23 mouse cellular contexts compared by ENCODE assay signal in genomic region chr10:81354738-81355477, GRCm38 (mm10). TPM values are rescaled to one million over a fixed set of nuclear protein-coding genes. Genes with fewer than 3 reads are reported as not detected.
DNase-seq lines count a peak whose midpoint lies in the region; ATAC-seq and TF ChIP-seq lines count a peak whose summit lies in the region.
"Had no signal": no experiment of that assay in that cellular context is flagged by ENCODE, and none has a peak within 500 bp of the region (broad histone marks: within the 10 kb centered on the region; RNA-seq: fewer than 3 reads in every experiment).

No protein-coding gene starts in this region.

- TF ChIP-seq EP300 in ES-Bruce4 (IDR thresholded peaks at IDR 0.05; ENCODE audit: insufficient read depth, low read depth, low read length): peak; percentile 60; the same call in 1 of the 2 replicates
- TF ChIP-seq EP300 in stomach, postnatal 0 days (optimal IDR thresholded peaks at IDR 0.05): no peak

- H3K9ac ChIP-seq in intestine, embryonic 15.5 days: peak overlapping the region; percentile 13; the same call in 1 of the 2 replicates
- no peak overlapping the region for H3K9ac ChIP-seq in intestine, postnatal 0 days (ENCODE audit: low read depth, low read length)
- 0 out of 2 replicates have a peak overlapping the region, but pooled peaks have one; percentile 51 for H3K9ac ChIP-seq in ES-Bruce4 (ENCODE audit: low read depth, poor library complexity, severe bottlenecking)
- H3K9ac ChIP-seq in liver, embryonic 12.5 days: no peak overlapping the region
- no peak overlapping the region for H3K9ac ChIP-seq in stomach, postnatal 0 days (ENCODE audit: low read length)
- H3K9ac ChIP-seq: embryonic facial prominence, embryonic 12.5 days; neural tube, embryonic 13.5 days had no signal

- H3K27me3 ChIP-seq in cerebellum, adult 2 months (ENCODE audit: control insufficient read depth, insufficient read depth, low read length): no peaks in the 10 kb centered on the region
- no peaks in the 10 kb centered on the region for H3K27me3 ChIP-seq in intestine, embryonic 15.5 days (replicated peaks)
- no peaks in the 10 kb centered on the region for H3K27me3 ChIP-seq in intestine, postnatal 0 days (replicated peaks; ENCODE audit: control insufficient read depth, insufficient read depth, low read length)
- no peaks in the 10 kb centered on the region for H3K27me3 ChIP-seq in ES-Bruce4 (ENCODE audit: control insufficient read depth, insufficient read depth, low read length, poor library complexity, severe bottlenecking)
- no peaks in the 10 kb centered on the region for H3K27me3 ChIP-seq in liver, embryonic 12.5 days (replicated peaks)
- no peaks in the 10 kb centered on the region for H3K27me3 ChIP-seq in stomach, postnatal 0 days (ENCODE audit: control insufficient read depth, insufficient read depth, low read length)
- H3K27me3 ChIP-seq: embryonic facial prominence, embryonic 12.5 days had no signal

- DNase-seq in cerebellum, adult 9-10 months: peak; percentile 38
- DNase-seq in cerebellum, adult 2 months: no peak
- no peak for DNase-seq in left cerebral cortex, adult 8-10 months (ENCODE audit: low spot score in 2 of 2)
- no peak for DNase-seq in stomach, postnatal 0 days (ENCODE audit: low spot score)
- DNase-seq: adrenal gland, postnatal 10 days; cerebellum, postnatal 14 days; gastrocnemius, postnatal 36 days; heart, postnatal 10 days; kidney, adult 9 months; right cerebral cortex, postnatal 4 days; thymus, adult 2 months had no signal

- 75% methylated on average over 9 of the region's 9 CpGs for WGBS in cerebellum, adult 2 months
- WGBS in intestine, embryonic 15.5 days: 74% methylated on average over 9 of the region's 9 CpGs
- 69% methylated on average over 9 of the region's 9 CpGs for WGBS in intestine, postnatal 0 days
- 63% methylated on average over 9 of the region's 9 CpGs for WGBS in liver, embryonic 12.5 days (ENCODE audit: insufficient replicate concordance)
- WGBS in stomach, postnatal 0 days: 69% methylated on average over 9 of the region's 9 CpGs

- no peaks in the 10 kb centered on the region for H3K9me3 ChIP-seq in intestine, embryonic 15.5 days
- no peaks in the 10 kb centered on the region for H3K9me3 ChIP-seq in intestine, postnatal 0 days (ENCODE audit: control insufficient read depth)
- H3K9me3 ChIP-seq in ES-Bruce4 (replicated peaks; ENCODE audit: control insufficient read depth, insufficient read depth, low read length, poor library complexity, severe bottlenecking): no peaks in the 10 kb centered on the region
- no peaks in the 10 kb centered on the region for H3K9me3 ChIP-seq in liver, embryonic 12.5 days (replicated peaks)
- no peaks in the 10 kb centered on the region for H3K9me3 ChIP-seq in stomach, postnatal 0 days (ENCODE audit: control insufficient read depth, low read length)
- H3K9me3 ChIP-seq: embryonic facial prominence, embryonic 12.5 days; forebrain, embryonic 10.5 days; G1E; limb, embryonic 12.5 days; neural tube, embryonic 13.5 days had no signal

- TF ChIP-seq POLR2A in cerebellum, adult 2 months (IDR thresholded peaks at IDR 0.05; ENCODE audit: borderline replicate concordance, insufficient read depth, low read length): no peak
- no peak for TF ChIP-seq POLR2A in ES-Bruce4 (IDR thresholded peaks at IDR 0.05; ENCODE audit: insufficient read depth, low read length)

- TF ChIP-seq CTCF in cerebellum, adult 2 months (IDR thresholded peaks at IDR 0.05; ENCODE audit: borderline replicate concordance, insufficient read depth, low read depth, low read length): no peak
- TF ChIP-seq CTCF in intestine, postnatal 0 days (IDR thresholded peaks at IDR 0.05; ENCODE audit: low read depth): no peak
- no peak for TF ChIP-seq CTCF in ES-Bruce4 (IDR thresholded peaks at IDR 0.05; ENCODE audit: low read depth, low read length)
- TF ChIP-seq CTCF in stomach, postnatal 0 days (IDR thresholded peaks at IDR 0.05; ENCODE audit: low read depth): no peak

- H3K4me2 ChIP-seq in intestine, embryonic 15.5 days (replicated peaks): no peak overlapping the region
- no peak overlapping the region for H3K4me2 ChIP-seq in intestine, postnatal 0 days (replicated peaks; ENCODE audit: low read depth)
- H3K4me2 ChIP-seq in liver, embryonic 12.5 days: no peak overlapping the region
- H3K4me2 ChIP-seq in stomach, postnatal 0 days (replicated peaks; ENCODE audit: low read depth): no peak overlapping the region
- H3K4me2 ChIP-seq: embryonic facial prominence, embryonic 12.5 days; limb, embryonic 12.5 days; neural tube, embryonic 13.5 days had no signal

- H3K4me3 ChIP-seq in cerebellum, adult 2 months (replicated peaks; ENCODE audit: insufficient read depth, low read depth, low read length): no peak overlapping the region
- no peak overlapping the region for H3K4me3 ChIP-seq in intestine, embryonic 15.5 days (replicated peaks)
- H3K4me3 ChIP-seq in intestine, postnatal 0 days (ENCODE audit: low read depth, low read length): no peak overlapping the region
- no peak overlapping the region for H3K4me3 ChIP-seq in ES-Bruce4 (ENCODE audit: low read depth, low read length)
- H3K4me3 ChIP-seq in liver, embryonic 12.5 days: no peak overlapping the region
- H3K4me3 ChIP-seq in stomach, postnatal 0 days (ENCODE audit: low read depth, low read length): no peak overlapping the region
- H3K4me3 ChIP-seq: embryonic facial prominence, embryonic 12.5 days; forebrain, embryonic 10.5 days; limb, embryonic 12.5 days; neural tube, embryonic 13.5 days had no signal

- H3K36me3 ChIP-seq in intestine, embryonic 15.5 days: no peaks in the 10 kb centered on the region
- no peaks in the 10 kb centered on the region for H3K36me3 ChIP-seq in intestine, postnatal 0 days (ENCODE audit: control insufficient read depth, insufficient read depth)
- no peaks in the 10 kb centered on the region for H3K36me3 ChIP-seq in ES-Bruce4 (ENCODE audit: control insufficient read depth, insufficient read depth, low read length, poor library complexity, severe bottlenecking)
- H3K36me3 ChIP-seq in liver, embryonic 12.5 days: peaks cover 8% of the 10 kb centered on the region
- no peaks in the 10 kb centered on the region for H3K36me3 ChIP-seq in stomach, postnatal 0 days (ENCODE audit: control insufficient read depth, insufficient read depth, low read length)
- H3K36me3 ChIP-seq: embryonic facial prominence, embryonic 12.5 days; limb, embryonic 12.5 days had no signal

- no peak for ATAC-seq in intestine, embryonic 15.5 days
- no peak for ATAC-seq in intestine, postnatal 0 days
- no peak for ATAC-seq in liver, embryonic 12.5 days
- ATAC-seq in stomach, postnatal 0 days (ENCODE audit: low FRiP score, low TSS enrichment): no peak
- ATAC-seq: hindbrain, embryonic 16.5 days had no signal

- H3K27ac ChIP-seq in cerebellum, adult 2 months (ENCODE audit: insufficient read depth, low read length): no peak overlapping the region
- no peak overlapping the region for H3K27ac ChIP-seq in intestine, embryonic 15.5 days
- H3K27ac ChIP-seq in intestine, postnatal 0 days (ENCODE audit: low read depth, low read length): no peak overlapping the region; the same call in 1 of the 2 replicates
- H3K27ac ChIP-seq in ES-Bruce4 (ENCODE audit: insufficient read depth, low read length): peak overlapping the region; percentile 93
- H3K27ac ChIP-seq in liver, embryonic 12.5 days: 0 out of 2 replicates have a peak overlapping the region, but pooled peaks have one; percentile 32
- H3K27ac ChIP-seq in stomach, postnatal 0 days (replicated peaks): no peak overlapping the region
- H3K27ac ChIP-seq: embryonic facial prominence, embryonic 12.5 days; forebrain, embryonic 10.5 days; limb, embryonic 12.5 days; neural tube, embryonic 13.5 days had no signal

- peaks cover 17% of the 10 kb centered on the region for H3K4me1 ChIP-seq in cerebellum, adult 2 months (ENCODE audit: control insufficient read depth, insufficient read depth, low read length)
- H3K4me1 ChIP-seq in intestine, embryonic 15.5 days (replicated peaks): peaks cover 35% of the 10 kb centered on the region
- H3K4me1 ChIP-seq in intestine, postnatal 0 days (replicated peaks; ENCODE audit: control insufficient read depth, insufficient read depth, low read length): peaks cover 6% of the 10 kb centered on the region; the same call in 1 of the 2 replicates
- peaks cover 1% of the 10 kb centered on the region for H3K4me1 ChIP-seq in ES-Bruce4 (ENCODE audit: control insufficient read depth, insufficient read depth, low read length)
- H3K4me1 ChIP-seq in liver, embryonic 12.5 days: peaks cover 74% of the 10 kb centered on the region
- peaks cover 4% of the 10 kb centered on the region for H3K4me1 ChIP-seq in stomach, postnatal 0 days (replicated peaks; ENCODE audit: control insufficient read depth, insufficient read depth)

RNA-seq across cellular contexts. Expression of gene Mfsd12, which starts 2.4 kb away (rescaled TPM):
- 34.8 and 35.0 TPM in 2 replicates for polyA plus RNA-seq in cerebellum, adult 2 months (2012; rRNA removed)
- 19.9 and 23.8 TPM in 2 replicates for polyA plus RNA-seq in intestine, embryonic 15.5 days (2015; fragmentation: Nextera tagmentation; extraction: Ambion mirVana)
- 29.6 and 32.8 TPM in 2 replicates for polyA plus RNA-seq in intestine, postnatal 0 days (2015; fragmentation: Nextera tagmentation; extraction: Ambion mirVana)
- 13.7 and 15.3 TPM in 2 replicates for polyA plus RNA-seq in ES-Bruce4 (2011; ENCODE audit: insufficient read depth, insufficient read length, low read depth, missing spikeins)
- 20.8 and 21.0 TPM in 2 replicates for polyA plus RNA-seq in liver, embryonic 12.5 days (2016; fragmentation: Nextera tagmentation; extraction: Ambion mirVana)
- 10 to 100 TPM; 36.8 to 42.2 (median 37.9) TPM for total RNA-seq in left cerebral cortex, adult 8-10 months (2022)
- polyA plus RNA-seq in stomach, postnatal 0 days (2015; fragmentation: Nextera tagmentation; extraction: Ambion mirVana): 7.4 and 7.9 TPM in 2 replicates

RNA-seq across cellular contexts. Expression of gene Hmg20b, which starts 4.6 kb away (rescaled TPM):
- polyA plus RNA-seq in cerebellum, adult 2 months (2012; rRNA removed): 42.7 and 43.4 TPM in 2 replicates
- 71.2 and 71.7 TPM in 2 replicates for polyA plus RNA-seq in intestine, embryonic 15.5 days (2015; fragmentation: Nextera tagmentation; extraction: Ambion mirVana)
- polyA plus RNA-seq in intestine, postnatal 0 days (2015; fragmentation: Nextera tagmentation; extraction: Ambion mirVana): 99.8 and 111 TPM in 2 replicates
- 51.8 and 57.3 TPM in 2 replicates for polyA plus RNA-seq in ES-Bruce4 (2011; ENCODE audit: insufficient read depth, insufficient read length, low read depth, missing spikeins)
- polyA plus RNA-seq in liver, embryonic 12.5 days (2016; fragmentation: Nextera tagmentation; extraction: Ambion mirVana): 39.9 and 47.1 TPM in 2 replicates
- 10 to 100 TPM; 20.2 to 31.9 (median 27.2) TPM for total RNA-seq in left cerebral cortex, adult 8-10 months (2022)
- polyA plus RNA-seq in stomach, postnatal 0 days (2015; fragmentation: Nextera tagmentation; extraction: Ambion mirVana): 72.2 and 77.9 TPM in 2 replicates

RNA-seq across cellular contexts. Expression of gene 4930404N11Rik, which starts 10.7 kb away (rescaled TPM):
- polyA plus RNA-seq in cerebellum, adult 2 months (2012; rRNA removed): 0.24 and 0.36 TPM in 2 replicates
- polyA plus RNA-seq in intestine, embryonic 15.5 days (2015; fragmentation: Nextera tagmentation; extraction: Ambion mirVana): 1.0 and 2.2 TPM in 2 replicates
- polyA plus RNA-seq in intestine, postnatal 0 days (2015; fragmentation: Nextera tagmentation; extraction: Ambion mirVana): 0.85 and 1.5 TPM in 2 replicates
- not detected in 2 replicates for polyA plus RNA-seq in ES-Bruce4 (2011; ENCODE audit: insufficient read depth, insufficient read length, low read depth, missing spikeins)
- polyA plus RNA-seq in liver, embryonic 12.5 days (2016; fragmentation: Nextera tagmentation; extraction: Ambion mirVana): 1.4 TPM in 2 replicates
- total RNA-seq in left cerebral cortex, adult 8-10 months (2022): 1 to 10 TPM in 3 of 4 experiments, under 1 TPM in 1; 0.77 to 2.4 (median 1.2) TPM
- polyA plus RNA-seq in stomach, postnatal 0 days (2015; fragmentation: Nextera tagmentation; extraction: Ambion mirVana): 16.5 and 17.5 TPM in 2 replicates

RNA-seq across cellular contexts. Expression of gene Gipc3, which starts 11.8 kb away (rescaled TPM):
- 0.97 and 1.0 TPM in 2 replicates for polyA plus RNA-seq in cerebellum, adult 2 months (2012; rRNA removed)
- polyA plus RNA-seq in intestine, embryonic 15.5 days (2015; fragmentation: Nextera tagmentation; extraction: Ambion mirVana): 0.06 TPM in 1 of 2 replicates, not detected in the other
- 0.04 and 0.08 TPM in 2 replicates for polyA plus RNA-seq in intestine, postnatal 0 days (2015; fragmentation: Nextera tagmentation; extraction: Ambion mirVana)
- 1.0 and 1.2 TPM in 2 replicates for polyA plus RNA-seq in ES-Bruce4 (2011; ENCODE audit: insufficient read depth, insufficient read length, low read depth, missing spikeins)
- polyA plus RNA-seq in liver, embryonic 12.5 days (2016; fragmentation: Nextera tagmentation; extraction: Ambion mirVana): 0.04 TPM in 1 of 2 replicates, not detected in the other
- 1 to 10 TPM; 2.0 to 2.3 (median 2.2) TPM for total RNA-seq in left cerebral cortex, adult 8-10 months (2022)
- polyA plus RNA-seq in stomach, postnatal 0 days (2015; fragmentation: Nextera tagmentation; extraction: Ambion mirVana): 0.06 and 0.10 TPM in 2 replicates
- total RNA-seq: megakaryocyte, adult 5-6 weeks; monocyte, adult 5-6 weeks had no signal
- polyA plus RNA-seq: embryonic facial prominence, embryonic 12.5 days; forebrain, embryonic 10.5 days; G1E; hindbrain, embryonic 16.5 days; neural tube, embryonic 13.5 days had no signal

RNA-seq across cellular contexts. Expression of gene Fzr1, which starts 23.4 kb away (rescaled TPM):
- polyA plus RNA-seq in cerebellum, adult 2 months (2012; rRNA removed): 75.8 and 81.5 TPM in 2 replicates
- 83.2 and 85.7 TPM in 2 replicates for polyA plus RNA-seq in intestine, embryonic 15.5 days (2015; fragmentation: Nextera tagmentation; extraction: Ambion mirVana)
- polyA plus RNA-seq in intestine, postnatal 0 days (2015; fragmentation: Nextera tagmentation; extraction: Ambion mirVana): 40.8 and 45.2 TPM in 2 replicates
- 47.8 and 51.4 TPM in 2 replicates for polyA plus RNA-seq in ES-Bruce4 (2011; ENCODE audit: insufficient read depth, insufficient read length, low read depth, missing spikeins)
- 93.8 and 100 TPM in 2 replicates for polyA plus RNA-seq in liver, embryonic 12.5 days (2016; fragmentation: Nextera tagmentation; extraction: Ambion mirVana)
- total RNA-seq in left cerebral cortex, adult 8-10 months (2022): 10 to 100 TPM; 66.8 to 73.4 (median 70.6) TPM
- polyA plus RNA-seq in stomach, postnatal 0 days (2015; fragmentation: Nextera tagmentation; extraction: Ambion mirVana): 51.4 and 51.6 TPM in 2 replicates

Comparison
In these comparisons a context has a peak if more than half of its experiments do, and no peak if none do; other contexts are left out.
1. H3K9ac ChIP-seq: peak in intestine, embryonic 15.5 days (single experiment) and ES-Bruce4 (single experiment); none in intestine, postnatal 0 days (single experiment), liver, embryonic 12.5 days (single experiment) and stomach, postnatal 0 days (single experiment).
2. H3K27ac ChIP-seq: peak in ES-Bruce4 (single experiment) and liver, embryonic 12.5 days (single experiment); none in cerebellum, adult 2 months (single experiment), intestine, embryonic 15.5 days (single experiment), intestine, postnatal 0 days (single experiment) and stomach, postnatal 0 days (single experiment).